Mouse (Mus musculus) small intestine, adult 2 months (tissue): ENCODE data around the gene Zfp553.

Experiments
- CTCF ChIP-seq: fragments of 200-500 bp; IDR thresholded peaks from 2 replicates; pipeline ENCODE4 v1.5.1; 2012; ENCODE audit warnings: low read depth, mild to moderate bottlenecking, control low read depth, inconsistent platforms, low read length, moderate library complexity, mixed read lengths; ENCODE audit not compliant: insufficient replicate concordance, insufficient read length; ENCODE audit errors: extremely low read depth
- POLR2A ChIP-seq: fragments of 200-500 bp; IDR thresholded peaks from 2 replicates; pipeline ENCODE4 v1.6.1; 2012; ENCODE audit warnings: low read depth, mild to moderate bottlenecking, control low read depth, inconsistent platforms, low read length, moderate library complexity

DNA sequence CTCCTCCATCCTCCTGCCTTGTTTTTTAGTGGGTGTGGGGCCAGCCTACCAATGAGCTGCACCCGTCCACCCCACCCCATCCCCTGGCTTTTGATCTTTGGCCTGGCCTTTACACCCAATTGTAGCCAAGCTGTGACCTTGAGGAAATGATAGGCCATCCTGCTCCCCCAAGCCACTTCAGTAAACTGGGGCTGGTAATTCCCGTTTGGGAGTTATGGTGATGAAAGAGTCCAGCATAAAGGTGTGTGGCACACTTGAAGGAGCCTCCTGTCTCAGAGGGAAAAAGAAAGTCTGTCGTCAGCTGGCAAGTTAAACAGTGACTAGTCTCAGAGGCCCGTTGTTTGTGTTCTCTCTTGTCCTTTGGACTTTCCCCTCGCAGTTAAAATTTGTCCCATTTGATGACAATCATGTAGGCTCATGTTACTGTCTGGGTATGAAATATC lies 43.7 kb downstream of the Zfp553 start:
- TF ChIP-seq CTCF (no peak), POLR2A (no peak)
